Mouse (Mus musculus) heart, embryonic 10.5 days (tissue): ENCODE results near the gene Ttc16. TPM values are rescaled to one million over a fixed set of nuclear protein-coding genes. Genes with fewer than 3 reads are reported as not detected.

ENCODE experiments used
- DNase-seq: peaks from one replicate; pipeline ENCODE4 v3.0.0-alpha.2; 2017; ENCODE audit warnings: low spot score
- H3K27ac ChIP-seq: fragments of 300-500 bp; sonication (generic); 2 replicates; pipeline ENCODE4 v1.5.1; 2016; ENCODE audit warnings: mild to moderate bottlenecking
- H3K27me3 ChIP-seq: fragments of 300-500 bp; sonication (generic); 2 replicates; pipeline ENCODE4 v1.6.1; 2016; ENCODE audit warnings: mild to moderate bottlenecking; ENCODE audit not compliant: poor library complexity, insufficient read depth, severe bottlenecking
- H3K36me3 ChIP-seq: fragments of 300-500 bp; sonication (generic); 2 replicates; pipeline ENCODE4 v1.6.1; 2016; ENCODE audit warnings: mild to moderate bottlenecking, moderate library complexity
- H3K4me1 ChIP-seq: fragments of 300-500 bp; sonication (generic); 2 replicates; pipeline ENCODE4 v1.6.1; 2016; ENCODE audit warnings: mild to moderate bottlenecking
- H3K4me3 ChIP-seq: fragments of 300-500 bp; sonication (generic); 2 replicates; pipeline ENCODE4 v1.5.1; 2016; ENCODE audit warnings: mild to moderate bottlenecking, moderate library complexity
- H3K9me3 ChIP-seq: fragments of 300-500 bp; sonication (generic); 2 replicates; pipeline ENCODE4 v1.6.1; 2016; ENCODE audit warnings: mild to moderate bottlenecking, moderate library complexity
- whole genome bisulfite sequencing: fragments of 180-500 bp; shearing (Covaris S2); methylation state at CpG from one replicate; pipeline ENCODE4 v1.1.7; 2016; 5-methylcytosine and 5-hydroxymethylcytosine counted together
- polyA plus RNA-seq: library from polyadenylated mRNA; unstranded; fragments of >200 nt; fragmentation: Nextera tagmentation; extraction: Ambion mirVana; gene quantifications from 2 replicates; pipeline ENCODE4 v1.2.1, GENCODE M21; 2016

Gene Ttc16
- polyA plus RNA-seq, 1 experiment from 2014 or later: 0.29 TPM

- WGBS: 86% methylated on average over 3 of the region's 3 CpGs
- no peak for DNase-seq
Observed at GRCm38 (mm10) chr2:32720053-32720452, 55.4 kb downstream of the Ttc16 start.

GRCm38 (mm10) chr2:32718761-32719160, 56.7 kb downstream of the Ttc16 start:
- peaks cover 44% of the 10 kb centered on the region for H3K4me1 ChIP-seq
- no peak overlapping the region for H3K4me3 ChIP-seq
- DNase-seq: no peak
- no peaks in the 10 kb centered on the region for H3K9me3 ChIP-seq
- H3K27ac ChIP-seq: peak overlapping the region; percentile 52; the same call in 1 of the 2 replicates
- H3K27me3 ChIP-seq: no peaks in the 10 kb centered on the region
- no peaks in the 10 kb centered on the region for H3K36me3 ChIP-seq
- WGBS: 62% methylated on average over 9 of the region's 9 CpGs

More at GRCm38 (mm10) chr2:32720053-32720452, 55.4 kb downstream of the Ttc16 start:
- H3K4me3 ChIP-seq: no peak overlapping the region
- no peaks in the 10 kb centered on the region for H3K36me3 ChIP-seq
- peaks cover 31% of the 10 kb centered on the region for H3K4me1 ChIP-seq
- H3K9me3 ChIP-seq: no peaks in the 10 kb centered on the region
- no peaks in the 10 kb centered on the region for H3K27me3 ChIP-seq
- no peak overlapping the region; the same call in 1 of the 2 replicates for H3K27ac ChIP-seq

DNA sequence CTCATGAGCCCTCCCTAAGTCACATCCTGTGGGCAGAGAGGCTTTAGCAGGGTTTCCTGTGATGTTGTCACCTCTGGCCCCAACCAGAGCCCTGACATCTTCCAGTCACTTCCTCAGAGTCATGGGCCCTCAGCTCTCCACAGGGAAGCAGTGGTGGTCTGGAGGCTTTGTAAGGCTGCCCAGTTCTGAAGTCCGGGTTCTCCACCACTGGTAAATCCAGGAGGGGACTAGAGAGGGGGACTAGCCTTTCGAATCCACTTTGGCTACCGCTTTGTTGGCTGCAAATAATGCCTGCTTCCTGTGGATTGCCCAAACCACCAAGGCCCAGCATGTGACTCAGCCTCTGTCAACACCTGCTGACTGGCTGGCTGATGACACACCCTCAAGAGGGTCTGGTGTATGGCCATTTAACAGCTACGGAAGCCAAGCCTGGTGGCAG, 60.4 kb downstream of the Ttc16 start:
- DNase-seq: no peak

GRCm38 (mm10) chr2:32714117-32714986, 61.1 kb downstream of the Ttc16 start:
- 44% methylated on average over 11 of the region's 11 CpGs for WGBS
- Histone ChIP-seq H3K4me1 (peaks cover 41% of the 10 kb centered on the region), H3K9me3 (no peaks in the 10 kb centered on the region), H3K4me3 (peak overlapping the region; percentile 97), H3K27me3 (no peaks in the 10 kb centered on the region), H3K27ac (peak overlapping the region; percentile 98), H3K36me3 (peaks cover 20% of the 10 kb centered on the region)
- DNase-seq: no peak

More for the DNA sequence above, 60.4 kb downstream of the Ttc16 start:
- WGBS: 29% methylated on average over 4 of the region's 4 CpGs
- Histone ChIP-seq H3K27me3 (no peaks in the 10 kb centered on the region), H3K4me3 (peak overlapping the region; percentile 27), H3K9me3 (no peaks in the 10 kb centered on the region), H3K27ac (peak overlapping the region; percentile 98), H3K4me1 (peaks cover 41% of the 10 kb centered on the region), H3K36me3 (peaks cover 13% of the 10 kb centered on the region)

- Histone ChIP-seq H3K4me1 (peaks cover 36% of the 10 kb centered on the region), H3K27me3 (no peaks in the 10 kb centered on the region), H3K36me3 (peaks cover 31% of the 10 kb centered on the region), H3K27ac (peak within 1 kb of the TSS; percentile 98), H3K4me3 (peak within 1 kb of the TSS; percentile 97), H3K9me3 (no peaks in the 10 kb centered on the region)
- WGBS: under 1% methylated on average over 61 of the region's 79 CpGs
- DNase-seq: peak; percentile 96
Observed at GRCm38 (mm10) chr2:32712934-32713817, 62.3 kb downstream of the Ttc16 start, which contains the start of gene Cdk9. Gene Cdk9, minus strand, starts transcription at chr2:32713076.

DNA sequence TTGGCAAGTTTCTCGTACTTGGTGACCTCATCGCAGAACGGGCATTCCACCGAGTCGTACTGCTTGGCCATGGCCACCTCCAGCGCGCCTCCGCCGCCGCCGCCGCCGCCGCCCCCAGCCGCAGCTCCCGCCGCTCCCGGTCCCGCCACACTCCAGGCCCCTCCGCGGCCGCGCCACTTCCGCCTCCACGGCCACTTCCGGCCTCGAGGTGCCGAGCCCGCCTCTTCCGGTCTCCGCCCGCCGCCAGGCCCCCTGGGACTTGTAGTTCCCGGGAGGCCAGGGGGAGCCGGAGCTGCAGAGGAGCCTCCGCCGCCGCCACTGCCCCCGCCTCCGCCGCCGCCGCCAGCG, 62.9 kb downstream of the Ttc16 start:
- Histone ChIP-seq H3K27me3 (no peaks in the 10 kb centered on the region), H3K4me3 (peak overlapping the region; percentile 97)
- under 1% methylated on average over 42 of the region's 44 CpGs for WGBS

DNA sequence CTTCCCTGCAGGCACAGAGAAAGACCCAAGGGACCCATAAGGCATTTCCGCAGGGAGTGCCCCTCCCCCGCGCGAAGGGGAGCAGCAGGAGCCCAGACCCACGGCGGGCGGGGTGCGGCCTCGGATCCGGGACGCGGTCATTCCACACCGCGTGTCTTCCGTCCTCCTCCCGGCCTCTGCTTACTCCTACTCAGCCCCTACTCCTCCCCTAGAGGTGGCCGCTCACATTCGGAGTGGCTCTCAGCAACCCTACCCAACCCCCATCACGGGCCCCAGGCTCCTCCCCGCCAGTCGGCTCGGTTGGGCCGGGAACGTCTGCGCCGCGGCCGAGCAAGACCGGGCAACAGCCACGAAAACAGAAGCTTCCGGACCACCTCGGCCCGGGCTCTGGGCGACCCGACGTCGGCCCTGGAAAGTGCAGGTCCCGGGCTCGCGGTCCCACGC, 63.3 kb downstream of the Ttc16 start:
- H3K4me3 ChIP-seq: peak overlapping the region; percentile 97
- WGBS: 0% methylated on average over 41 of the region's 41 CpGs
- no peaks in the 10 kb centered on the region for H3K27me3 ChIP-seq
- H3K9me3 ChIP-seq: no peaks in the 10 kb centered on the region
- peaks cover 41% of the 10 kb centered on the region for H3K36me3 ChIP-seq
- peak; percentile 90 for DNase-seq
- H3K4me1 ChIP-seq: peaks cover 32% of the 10 kb centered on the region
- H3K27ac ChIP-seq: peak overlapping the region; percentile 98

More for the DNA sequence above, 62.9 kb downstream of the Ttc16 start:
- H3K27ac ChIP-seq: peak overlapping the region; percentile 98
- peaks cover 37% of the 10 kb centered on the region for H3K36me3 ChIP-seq
- H3K4me1 ChIP-seq: peaks cover 33% of the 10 kb centered on the region
- H3K9me3 ChIP-seq: no peaks in the 10 kb centered on the region
- peak; percentile 96 for DNase-seq

- H3K27ac ChIP-seq: peak overlapping the region; percentile 98
- peaks cover 48% of the 10 kb centered on the region for H3K36me3 ChIP-seq
- H3K27me3 ChIP-seq: no peaks in the 10 kb centered on the region
- DNase-seq: no peak
- H3K4me3 ChIP-seq: peak overlapping the region; percentile 97
- peaks cover 35% of the 10 kb centered on the region for H3K4me1 ChIP-seq
- WGBS: 28% methylated on average over 9 of the region's 9 CpGs
- H3K9me3 ChIP-seq: no peaks in the 10 kb centered on the region
Observed at GRCm38 (mm10) chr2:32711301-32712056, 64.0 kb downstream of the Ttc16 start.

- no peaks in the 10 kb centered on the region for H3K9me3 ChIP-seq
- 89% methylated on average over 5 of the region's 5 CpGs for WGBS
- H3K27ac ChIP-seq: no peak overlapping the region
- no peak overlapping the region for H3K4me3 ChIP-seq
- no peak for DNase-seq
- no peaks in the 10 kb centered on the region for H3K27me3 ChIP-seq
- H3K36me3 ChIP-seq: peaks cover 58% of the 10 kb centered on the region
- peaks cover 35% of the 10 kb centered on the region for H3K4me1 ChIP-seq
Observed at GRCm38 (mm10) chr2:32710425-32710824, 65.0 kb downstream of the Ttc16 start.

- no peak for DNase-seq
- 93% methylated on average over 20 of the region's 20 CpGs for WGBS
- Histone ChIP-seq H3K36me3 (peaks cover 66% of the 10 kb centered on the region), H3K4me1 (peaks cover 27% of the 10 kb centered on the region), H3K27me3 (no peaks in the 10 kb centered on the region), H3K4me3 (no peak overlapping the region), H3K27ac (no peak overlapping the region), H3K9me3 (no peaks in the 10 kb centered on the region)
Observed at GRCm38 (mm10) chr2:32709521-32710137, 65.8 kb downstream of the Ttc16 start.

DNA sequence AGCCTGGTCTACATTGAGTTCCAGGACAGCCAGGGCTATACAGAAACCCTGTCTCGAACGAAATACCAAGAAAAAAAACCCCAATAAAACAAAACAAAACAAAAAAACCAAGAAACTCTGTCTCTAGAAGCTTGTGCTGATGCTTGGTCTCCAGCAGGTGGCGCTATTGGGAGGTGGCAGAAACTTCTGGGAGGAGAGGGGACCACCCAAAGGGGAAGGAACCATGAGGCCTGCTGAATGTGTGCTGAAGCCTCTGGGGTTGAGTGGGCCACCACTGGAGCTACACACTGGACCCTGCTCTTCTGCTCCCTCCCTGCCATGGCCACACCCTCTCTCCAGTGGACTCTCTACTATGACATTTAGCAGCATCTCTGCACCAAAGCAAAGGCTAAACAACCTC, 66.8 kb downstream of the Ttc16 start:
- DNase-seq: no peak
- Histone ChIP-seq H3K27ac (no peak overlapping the region), H3K27me3 (no peaks in the 10 kb centered on the region), H3K4me3 (no peak overlapping the region), H3K36me3 (peaks cover 76% of the 10 kb centered on the region), H3K4me1 (peaks cover 17% of the 10 kb centered on the region), H3K9me3 (no peaks in the 10 kb centered on the region)
- WGBS: 52% methylated on average over 3 of the region's 3 CpGs
